Mouse (Mus musculus) forebrain, embryonic 13.5 days (tissue): ENCODE results near the gene Casd1. TPM values are rescaled to one million over a fixed set of nuclear protein-coding genes. Genes with fewer than 3 reads are reported as not detected.
A peak's percentile ranks its signal among the peaks of the same experiment; 100 is the strongest.
"Not testable (repeated sequence)": the region's sequence is repeated elsewhere in the genome, so short reads cannot be mapped to it uniquely, and the experiment has no call there.

Experiments
- ATAC-seq: fragments of 200-750 bp; cut with Nextera tagmentation; 2 replicates; pipeline ENCODE4 v1.8.0; 2017
- H3K27ac ChIP-seq: fragments of 300-500 bp; sonication (generic); 2 replicates; pipeline ENCODE4 v1.5.1; 2015; ENCODE audit warnings: inconsistent platforms, mild to moderate bottlenecking, moderate library complexity
- H3K27me3 ChIP-seq: fragments of 300-500 bp; sonication (generic); 2 replicates; pipeline ENCODE4 v1.6.1; 2015; ENCODE audit warnings: mild to moderate bottlenecking, inconsistent platforms
- H3K36me3 ChIP-seq: fragments of 300-500 bp; sonication (generic); 2 replicates; pipeline ENCODE4 v1.6.1; 2015; ENCODE audit warnings: mild to moderate bottlenecking, inconsistent platforms; ENCODE audit not compliant: poor library complexity, severe bottlenecking
- H3K4me1 ChIP-seq: fragments of 300-500 bp; sonication (generic); 2 replicates; pipeline ENCODE4 v1.6.1; 2015; ENCODE audit warnings: inconsistent platforms
- H3K4me2 ChIP-seq: fragments of 300-500 bp; sonication (generic); 2 replicates; pipeline ENCODE4 v1.6.1; 2015; ENCODE audit warnings: inconsistent platforms, mild to moderate bottlenecking, moderate library complexity
- H3K4me3 ChIP-seq: fragments of 300-500 bp; sonication (generic); 2 replicates; pipeline ENCODE4 v1.5.1; 2015; ENCODE audit warnings: mild to moderate bottlenecking, inconsistent platforms
- H3K9ac ChIP-seq: fragments of 300-500 bp; sonication (generic); 2 replicates; pipeline ENCODE4 v1.6.1; 2015; ENCODE audit warnings: mild to moderate bottlenecking, inconsistent platforms
- H3K9me3 ChIP-seq: fragments of 300-500 bp; sonication (generic); replicated peaks from 2 replicates; pipeline ENCODE4 v1.6.1; 2016; ENCODE audit warnings: inconsistent platforms
- WGBS: fragments of 180-500 bp; shearing (Covaris S2); methylation state at CpG from one replicate; pipeline ENCODE4 v1.1.7; 2015; 5-methylcytosine and 5-hydroxymethylcytosine counted together
- polyA plus RNA-seq: library from polyadenylated mRNA; unstranded; fragments of >200 nt; fragmentation: Nextera tagmentation; extraction: Ambion mirVana; gene quantifications from 2 replicates; pipeline ENCODE4 v1.2.1, GENCODE M21; 2015

Gene Casd1
- polyA plus RNA-seq, 1 experiment from 2014 or later: 31.9 TPM

GRCm38 (mm10) chr6:4631464-4631863 lies 30.8 kb downstream of the Casd1 start:
- Histone ChIP-seq H3K36me3 (0 out of 2 replicates have a peak, but pooled peaks cover 5% of the 10 kb centered on the region), H3K27me3 (no peaks in the 10 kb centered on the region), H3K4me3 (no peak overlapping the region), H3K27ac (no peak overlapping the region), H3K9ac (no peak overlapping the region), H3K4me1 (peaks cover 7% of the 10 kb centered on the region), H3K4me2 (no peak overlapping the region), H3K9me3 (no peaks in the 10 kb centered on the region)
- ATAC-seq: no peak
- WGBS: 57% methylated on average over 3 of the region's 3 CpGs

GRCm38 (mm10) chr6:4633189-4633588 lies 32.5 kb downstream of the Casd1 start:
- H3K36me3 ChIP-seq: peaks cover 8% of the 10 kb centered on the region
- no peak overlapping the region for H3K9ac ChIP-seq
- peaks cover 7% of the 10 kb centered on the region for H3K4me1 ChIP-seq
- WGBS: 11% methylated on average over 4 of the region's 4 CpGs
- ATAC-seq: peak; percentile 71
- no peaks in the 10 kb centered on the region for H3K27me3 ChIP-seq
- H3K27ac ChIP-seq: no peak overlapping the region
- no peaks in the 10 kb centered on the region for H3K9me3 ChIP-seq
- no peak overlapping the region for H3K4me3 ChIP-seq
- no peak overlapping the region for H3K4me2 ChIP-seq

GRCm38 (mm10) chr6:4634804-4635203 lies 34.2 kb downstream of the Casd1 start:
- ATAC-seq: no peak
- Histone ChIP-seq H3K27ac (no peak overlapping the region), H3K36me3 (peaks cover 3% of the 10 kb centered on the region), H3K4me2 (no peak overlapping the region), H3K4me3 (no peak overlapping the region), H3K4me1 (peaks cover 7% of the 10 kb centered on the region), H3K9ac (no peak overlapping the region), H3K9me3 (no peaks in the 10 kb centered on the region), H3K27me3 (no peaks in the 10 kb centered on the region)
- 82% methylated on average over 1 of the region's 1 CpGs for WGBS

GRCm38 (mm10) chr6:4642068-4642467 lies 41.4 kb downstream of the Casd1 start:
- WGBS: 91% methylated on average over 7 of the region's 7 CpGs
- H3K9ac ChIP-seq: no peak overlapping the region
- no peaks in the 10 kb centered on the region for H3K4me1 ChIP-seq
- no peaks in the 10 kb centered on the region for H3K27me3 ChIP-seq
- H3K4me2 ChIP-seq: no peak overlapping the region
- H3K27ac ChIP-seq: no peak overlapping the region
- ATAC-seq: no peak
- H3K36me3 ChIP-seq: peaks cover 16% of the 10 kb centered on the region
- no peaks in the 10 kb centered on the region for H3K9me3 ChIP-seq
- H3K4me3 ChIP-seq: no peak overlapping the region

- H3K36me3 ChIP-seq: peaks cover 1% of the 10 kb centered on the region
- H3K27me3 ChIP-seq: no peaks in the 10 kb centered on the region
These were observed 46.7 kb downstream of the Casd1 start for GRCm38 (mm10) chr6:4647351-4647750.

GRCm38 (mm10) chr6:4652596-4653134 lies 52.0 kb downstream of the Casd1 start:
- ATAC-seq: peak; percentile 55; the same call in 1 of the 2 replicates
- Histone ChIP-seq H3K9me3 (no peaks in the 10 kb centered on the region), H3K36me3 (no peaks in the 10 kb centered on the region), H3K4me2 (no peak overlapping the region), H3K4me3 (no peak overlapping the region), H3K4me1 (no peaks in the 10 kb centered on the region), H3K27me3 (no peaks in the 10 kb centered on the region), H3K27ac (no peak overlapping the region), H3K9ac (no peak overlapping the region)
- WGBS: 85% methylated on average over 8 of the region's 8 CpGs

More at GRCm38 (mm10) chr6:4647351-4647750, 46.7 kb downstream of the Casd1 start:
- H3K4me1 ChIP-seq: no peaks in the 10 kb centered on the region
- no peak for ATAC-seq
- no peak overlapping the region for H3K27ac ChIP-seq
- no peak overlapping the region for H3K4me2 ChIP-seq
- 91% methylated on average over 3 of the region's 3 CpGs for WGBS
- H3K4me3 ChIP-seq: no peak overlapping the region
- H3K9ac ChIP-seq: no peak overlapping the region
- no peaks in the 10 kb centered on the region for H3K9me3 ChIP-seq

- H3K4me2 ChIP-seq, H3K4me3 ChIP-seq, H3K27me3 ChIP-seq, H3K27ac ChIP-seq, ATAC-seq, H3K9me3 ChIP-seq, H3K9ac ChIP-seq, H3K4me1 ChIP-seq, H3K36me3 ChIP-seq: not testable (repeated sequence)
- WGBS: 94% methylated on average over 12 of the region's 12 CpGs
These were observed 53.1 kb downstream of the Casd1 start for GRCm38 (mm10) chr6:4653741-4654140.

GRCm38 (mm10) chr6:4655466-4655865 lies 54.8 kb downstream of the Casd1 start:
- H3K36me3 ChIP-seq: no peaks in the 10 kb centered on the region
- 83% methylated on average over 5 of the region's 5 CpGs for WGBS
- H3K27me3 ChIP-seq: no peaks in the 10 kb centered on the region
- H3K9ac ChIP-seq: no peak overlapping the region
- H3K4me1 ChIP-seq: no peaks in the 10 kb centered on the region
- no peak for ATAC-seq
- no peak overlapping the region for H3K4me3 ChIP-seq
- no peaks in the 10 kb centered on the region for H3K9me3 ChIP-seq
- H3K4me2 ChIP-seq: no peak overlapping the region
- H3K27ac ChIP-seq: no peak overlapping the region

GRCm38 (mm10) chr6:4655924-4656323 lies 55.3 kb downstream of the Casd1 start:
- Histone ChIP-seq H3K4me2 (no peak overlapping the region), H3K36me3 (no peaks in the 10 kb centered on the region), H3K4me1 (no peaks in the 10 kb centered on the region), H3K9ac (no peak overlapping the region), H3K27ac (no peak overlapping the region), H3K4me3 (no peak overlapping the region), H3K27me3 (no peaks in the 10 kb centered on the region), H3K9me3 (no peaks in the 10 kb centered on the region)
- WGBS: 93% methylated on average over 4 of the region's 4 CpGs
- no peak for ATAC-seq

- no peak for ATAC-seq
- H3K4me1 ChIP-seq: no peaks in the 10 kb centered on the region
These were observed 58.2 kb downstream of the Casd1 start for GRCm38 (mm10) chr6:4658861-4659260.

GRCm38 (mm10) chr6:4663516-4663915 lies 62.9 kb downstream of the Casd1 start:
- H3K9ac ChIP-seq: no peak overlapping the region
- no peaks in the 10 kb centered on the region for H3K9me3 ChIP-seq
- no peak for ATAC-seq
- H3K4me3 ChIP-seq: no peak overlapping the region
- 61% methylated on average over 2 of the region's 2 CpGs for whole genome bisulfite sequencing
- H3K36me3 ChIP-seq: no peaks in the 10 kb centered on the region
- no peak overlapping the region for H3K27ac ChIP-seq
- H3K4me1 ChIP-seq: no peaks in the 10 kb centered on the region
- no peak overlapping the region for H3K4me2 ChIP-seq
- H3K27me3 ChIP-seq: no peaks in the 10 kb centered on the region

More at GRCm38 (mm10) chr6:4658861-4659260, 58.2 kb downstream of the Casd1 start:
- Histone ChIP-seq H3K4me2 (no peak overlapping the region), H3K4me3 (no peak overlapping the region), H3K36me3 (no peaks in the 10 kb centered on the region), H3K27me3 (no peaks in the 10 kb centered on the region), H3K27ac (no peak overlapping the region), H3K9ac (no peak overlapping the region), H3K9me3 (no peaks in the 10 kb centered on the region)
- WGBS: 84% methylated on average over 13 of the region's 13 CpGs

- no peak overlapping the region for H3K27ac ChIP-seq
- H3K4me1 ChIP-seq: no peaks in the 10 kb centered on the region
- WGBS: 65% methylated on average over 2 of the region's 2 CpGs
- no peaks in the 10 kb centered on the region for H3K36me3 ChIP-seq
- H3K9me3 ChIP-seq: no peaks in the 10 kb centered on the region
- no peak for ATAC-seq
- H3K9ac ChIP-seq: no peak overlapping the region
- no peaks in the 10 kb centered on the region for H3K27me3 ChIP-seq
- no peak overlapping the region for H3K4me2 ChIP-seq
- no peak overlapping the region for H3K4me3 ChIP-seq
These were observed 63.7 kb downstream of the Casd1 start for GRCm38 (mm10) chr6:4664313-4664712.

- Histone ChIP-seq H3K36me3 (no peaks in the 10 kb centered on the region), H3K4me2 (no peak overlapping the region), H3K4me3 (no peak overlapping the region), H3K27me3 (no peaks in the 10 kb centered on the region), H3K9ac (no peak overlapping the region), H3K9me3 (no peaks in the 10 kb centered on the region), H3K27ac (no peak overlapping the region), H3K4me1 (no peaks in the 10 kb centered on the region)
- ATAC-seq: no peak
- WGBS: 96% methylated on average over 6 of the region's 6 CpGs
These were observed 64.5 kb downstream of the Casd1 start for GRCm38 (mm10) chr6:4665154-4665553.
